Mouse (Mus musculus) kidney, adult 2 months (tissue): ENCODE measurements at regions not wholly inside any gene's neighbourhood (a gene's known extent, or its start where the extent isn't known, plus 50 kb on each side); places are given as distances from the start of the nearest gene placed in this dataset.
"Not testable (repeated sequence)": the region's sequence is repeated elsewhere in the genome, so short reads cannot be mapped to it uniquely, and the experiment has no call there.

Experiments
- DNase-seq: peaks from one replicate; pipeline ENCODE4 v3.0.0; 2021
- H3K27ac ChIP-seq: fragments of 200-500 bp; 2 replicates; pipeline ENCODE4 v1.5.1; 2012; ENCODE audit warnings: low read depth, low read length, control low read depth, inconsistent platforms; ENCODE audit not compliant: insufficient read depth
- H3K27me3 ChIP-seq: fragments of 200-500 bp; replicated peaks from 2 replicates; pipeline ENCODE4 v1.6.1; 2012; ENCODE audit warnings: mild to moderate bottlenecking, moderate library complexity, low read length, inconsistent platforms; ENCODE audit not compliant: control insufficient read depth, insufficient read depth
- H3K36me3 ChIP-seq: fragments of 200-500 bp; 2 replicates; pipeline ENCODE4 v1.6.1; 2012; ENCODE audit warnings: mild to moderate bottlenecking, moderate library complexity, low read length, inconsistent platforms; ENCODE audit not compliant: control insufficient read depth, insufficient read depth
- H3K4me1 ChIP-seq: fragments of 200-500 bp; 2 replicates; pipeline ENCODE4 v1.6.1; 2011; ENCODE audit warnings: low read length; ENCODE audit not compliant: control insufficient read depth, insufficient read depth
- H3K4me3 ChIP-seq: fragments of 200-500 bp; 2 replicates; pipeline ENCODE4 v1.5.1; 2011; ENCODE audit warnings: mild to moderate bottlenecking, low read depth, low read length, control low read depth; ENCODE audit not compliant: insufficient read depth
- CTCF ChIP-seq: fragments of 200-500 bp; conservative IDR thresholded peaks from 2 replicates; pipeline ENCODE4 v1.5.1; 2011; ENCODE audit warnings: low read depth, mild to moderate bottlenecking, control low read depth, low read length, moderate library complexity, mixed read lengths; ENCODE audit not compliant: insufficient read depth, insufficient read length
- POLR2A ChIP-seq: fragments of 200-500 bp; IDR thresholded peaks from one replicate; pipeline ENCODE4 v1.6.1; 2011; ENCODE audit warnings: low read depth, low read length, control low read depth
- WGBS: fragments of 180-500 bp; shearing (Covaris S2); methylation state at CpG from one replicate; pipeline ENCODE4 v1.1.7; 2018; 5-methylcytosine and 5-hydroxymethylcytosine counted together

DNA sequence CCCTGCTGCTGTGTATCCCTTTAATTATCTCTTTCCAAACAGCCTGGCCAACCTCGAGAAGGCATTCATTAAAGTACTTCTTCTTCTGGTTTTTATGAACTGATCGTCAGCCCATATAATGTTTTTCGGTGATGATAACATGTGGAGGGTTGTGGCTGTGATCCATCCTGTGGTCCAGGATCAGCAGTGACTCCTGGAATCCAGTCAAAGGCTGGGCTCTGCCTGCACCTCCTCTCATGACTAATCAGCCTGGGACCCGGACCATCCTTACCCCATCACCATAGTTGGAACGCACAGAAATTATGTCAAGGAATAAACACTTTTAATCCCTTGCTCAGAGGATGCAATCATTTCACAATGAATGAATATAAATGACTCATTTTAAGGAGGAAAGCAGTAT, 203.3 kb upstream of the Hsf2 start:
- Histone ChIP-seq H3K4me1 (no peaks in the 10 kb centered on the region), H3K27ac (no peak overlapping the region), H3K27me3 (no peaks in the 10 kb centered on the region), H3K4me3 (no peak overlapping the region), H3K36me3 (no peaks in the 10 kb centered on the region)
- no peak for DNase-seq
- TF ChIP-seq CTCF (no peak), POLR2A (no peak)
- 62% methylated on average over 5 of the region's 5 CpGs for WGBS

DNA sequence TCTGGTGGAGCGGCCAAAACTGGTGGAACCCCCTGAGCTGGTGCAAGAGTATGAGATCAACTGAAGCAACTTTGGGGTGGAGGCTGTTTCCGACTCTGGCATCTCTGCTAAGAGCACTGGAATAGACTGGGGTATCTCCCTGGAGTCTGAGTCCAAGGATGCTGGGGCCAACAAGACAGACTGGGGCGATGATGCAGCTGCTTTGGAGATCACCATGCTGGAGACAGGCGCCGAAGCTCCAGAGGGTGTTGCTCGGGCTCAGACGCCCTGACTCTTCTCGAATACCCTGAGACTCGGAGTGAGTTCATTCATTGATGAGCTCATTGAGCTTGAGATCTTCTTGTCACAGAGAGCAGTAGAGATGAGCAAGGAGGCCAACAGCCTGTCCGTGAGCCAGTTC, 194.6 kb upstream of the Hsf2 start:
- 90% methylated on average over 10 of the region's 10 CpGs for WGBS
- no peak for DNase-seq

DNA sequence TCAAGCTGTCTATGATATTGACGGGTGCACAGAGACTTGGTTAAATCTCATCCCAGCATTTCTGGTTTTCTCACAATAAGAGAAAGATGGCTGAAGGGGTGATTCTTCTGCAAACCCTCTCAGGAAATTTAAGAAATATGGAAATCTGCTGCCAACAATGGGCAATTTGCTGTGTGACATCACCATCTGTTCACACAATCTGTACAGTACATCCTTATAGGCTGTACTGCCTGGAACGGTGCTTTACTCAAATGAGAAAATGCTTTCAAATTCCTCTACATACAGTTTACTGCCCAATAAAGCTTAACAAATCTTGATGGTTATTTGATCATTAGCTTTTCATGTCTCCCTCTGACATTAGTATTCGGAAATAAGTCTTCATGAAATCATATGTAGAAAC, 172.4 kb upstream of the Hsf2 start:
- Histone ChIP-seq H3K27me3 (no peaks in the 10 kb centered on the region), H3K4me3 (no peak overlapping the region), H3K4me1 (no peaks in the 10 kb centered on the region), H3K27ac (no peak overlapping the region), H3K36me3 (no peaks in the 10 kb centered on the region)
- WGBS, result 82% methylated on average over 3 of the region's 3 CpGs
- TF ChIP-seq POLR2A, result no peak
- no peak for TF ChIP-seq CTCF
- DNase-seq, result no peak

More for the DNA sequence above, 194.6 kb upstream of the Hsf2 start:
- H3K4me3 ChIP-seq, result no peak overlapping the region
- no peak overlapping the region for H3K27ac ChIP-seq
- TF ChIP-seq POLR2A, result no peak
- no peak for TF ChIP-seq CTCF
- H3K27me3 ChIP-seq, result no peaks in the 10 kb centered on the region
- H3K4me1 ChIP-seq, result no peaks in the 10 kb centered on the region
- no peaks in the 10 kb centered on the region for H3K36me3 ChIP-seq

DNA sequence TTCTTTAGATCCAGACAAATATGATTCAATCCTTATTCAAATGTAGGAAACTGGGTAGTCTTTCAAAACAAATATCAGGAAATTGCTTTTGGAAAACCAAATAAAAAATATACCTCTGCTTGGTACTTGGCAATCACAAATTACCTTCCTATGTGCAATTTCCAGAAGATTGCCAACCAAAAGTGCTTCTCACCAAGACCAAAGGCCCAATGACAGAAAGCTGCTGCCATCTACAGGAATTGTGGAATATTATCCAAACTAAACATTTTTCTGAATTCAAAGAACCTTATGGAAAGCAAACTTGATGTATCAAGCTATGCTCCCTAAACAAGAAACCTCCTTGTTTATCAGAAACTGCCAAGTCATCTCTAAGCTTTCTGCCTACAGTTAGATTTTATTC, 169.1 kb upstream of the Hsf2 start:
- H3K27ac ChIP-seq, result no peak overlapping the region
- no peak for DNase-seq
- no peaks in the 10 kb centered on the region for H3K36me3 ChIP-seq
- no peaks in the 10 kb centered on the region for H3K27me3 ChIP-seq
- no peaks in the 10 kb centered on the region for H3K4me1 ChIP-seq
- TF ChIP-seq POLR2A (no peak), CTCF (0 out of 2 replicates have a peak, but pooled peaks have one; percentile 8)
- no peak overlapping the region for H3K4me3 ChIP-seq

DNA sequence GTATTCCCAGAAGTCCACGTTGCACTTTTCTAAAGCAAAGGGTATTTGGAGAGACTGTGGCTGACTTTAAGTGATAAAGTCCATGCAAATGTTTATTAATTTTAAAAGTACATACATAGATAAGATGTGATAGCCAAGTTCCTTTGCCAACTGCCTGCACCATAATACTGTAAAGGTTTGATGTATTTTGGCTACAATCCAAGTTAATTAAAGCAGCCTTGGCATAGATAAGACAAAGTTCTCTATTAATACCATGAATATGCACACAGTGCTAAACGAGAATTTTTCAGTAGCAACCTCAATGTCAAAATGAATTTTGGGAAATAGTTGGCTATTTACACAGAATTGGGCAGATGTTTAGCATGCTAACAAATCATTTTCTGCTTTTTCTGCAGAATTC, 167.0 kb upstream of the Hsf2 start:
- Histone ChIP-seq H3K4me1 (no peaks in the 10 kb centered on the region), H3K27me3 (no peaks in the 10 kb centered on the region), H3K27ac (no peak overlapping the region), H3K36me3 (no peaks in the 10 kb centered on the region), H3K4me3 (no peak overlapping the region)
- DNase-seq, result no peak
- 35% methylated on average over 2 of the region's 2 CpGs for WGBS
- no peak for TF ChIP-seq CTCF
- no peak for TF ChIP-seq POLR2A

DNA sequence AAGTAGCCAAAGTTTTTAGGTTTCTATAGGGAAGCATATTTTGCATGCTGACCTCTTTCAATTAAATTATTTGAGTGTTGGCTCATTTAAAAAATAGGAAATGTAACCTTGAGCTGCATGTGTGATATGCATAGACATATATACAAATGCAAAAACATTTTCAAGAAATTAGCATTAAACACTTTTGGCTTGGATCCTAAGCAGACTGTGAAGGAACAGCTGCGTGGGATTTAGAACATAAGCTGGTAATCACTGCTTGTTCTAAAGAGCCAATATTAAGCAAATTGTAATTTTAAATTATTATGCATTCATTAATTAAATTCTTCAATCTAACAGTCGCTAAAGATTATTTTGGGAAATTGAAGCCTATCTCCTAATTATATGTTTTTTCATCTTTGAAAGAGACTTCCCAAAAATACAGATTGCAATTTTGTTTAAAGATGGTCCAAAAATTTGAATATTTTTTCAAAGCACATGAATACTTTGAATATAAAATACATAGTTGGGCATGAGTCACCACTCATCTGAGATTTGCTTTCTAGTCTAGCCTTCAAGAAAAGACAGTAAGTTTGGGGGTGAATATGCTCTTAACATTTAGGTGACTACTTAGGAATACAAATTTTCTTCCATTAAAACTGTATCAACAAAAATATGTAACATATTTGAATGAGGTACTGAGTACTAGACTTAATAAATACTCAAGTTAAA, 163.3 kb upstream of the Hsf2 start:
- Histone ChIP-seq H3K4me1 (no peaks in the 10 kb centered on the region), H3K4me3 (no peak overlapping the region), H3K36me3 (no peaks in the 10 kb centered on the region), H3K27ac (no peak overlapping the region), H3K27me3 (no peaks in the 10 kb centered on the region)
- no peak for TF ChIP-seq CTCF
- no peak for TF ChIP-seq POLR2A
- DNase-seq, result no peak
- 78% methylated on average over 2 of the region's 2 CpGs for WGBS

DNA sequence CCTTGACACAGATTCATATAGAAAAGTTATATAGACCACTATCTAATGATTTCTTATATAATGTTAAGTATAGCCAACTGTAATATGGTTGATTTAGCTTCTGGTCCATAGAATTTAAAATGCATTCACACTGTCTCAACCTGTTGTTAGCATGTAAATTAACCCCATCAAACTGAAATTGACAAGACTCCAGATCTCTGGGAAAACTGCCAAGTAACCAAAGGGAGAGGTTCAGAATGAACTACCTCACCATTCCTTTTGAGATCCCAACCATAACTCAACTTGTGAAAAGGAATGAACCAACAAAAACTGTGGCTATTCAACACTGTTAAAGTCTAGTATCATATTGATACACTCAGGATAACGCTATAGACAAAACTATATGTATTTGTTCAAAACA, 162.0 kb upstream of the Hsf2 start:
- Histone ChIP-seq H3K27me3 (no peaks in the 10 kb centered on the region), H3K4me1 (no peaks in the 10 kb centered on the region), H3K4me3 (no peak overlapping the region), H3K27ac (no peak overlapping the region), H3K36me3 (no peaks in the 10 kb centered on the region)
- DNase-seq, result no peak
- TF ChIP-seq CTCF, result no peak
- no peak for TF ChIP-seq POLR2A
- WGBS, result 55% methylated on average over 1 of the region's 1 CpGs

DNA sequence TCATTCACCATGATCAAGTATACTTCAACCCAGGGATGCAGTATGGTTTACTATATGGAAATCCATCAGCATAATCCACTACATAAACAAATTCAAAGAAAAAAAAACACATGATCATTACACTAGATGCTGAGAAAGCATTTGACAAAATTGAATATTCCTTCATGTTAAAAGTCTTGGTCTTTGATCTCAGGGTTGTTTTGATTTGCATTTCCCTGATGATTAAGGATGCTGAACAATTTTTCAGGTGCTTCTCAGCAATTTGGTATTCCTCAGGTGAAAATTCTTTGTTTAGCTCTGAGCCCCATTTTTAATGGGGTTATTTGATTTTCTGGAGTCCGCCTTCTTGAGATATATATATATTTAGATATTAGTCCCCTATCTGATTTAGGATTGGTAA, 123.4 kb upstream of the Hsf2 start:
- not testable (repeated sequence) for H3K27me3 ChIP-seq, DNase-seq
- WGBS, result 100% methylated on average over 1 of the region's 1 CpGs

More for the DNA sequence above, 123.4 kb upstream of the Hsf2 start:
- H3K4me1 ChIP-seq, H3K36me3 ChIP-seq, H3K27ac ChIP-seq, H3K4me3 ChIP-seq: not testable (repeated sequence)
